Mouse (Mus musculus): ENCODE measurements around the gene Wdr93.
A peak's percentile ranks its signal among the peaks of the same experiment; 100 is the strongest.
"Not testable (repeated sequence)": the region's sequence is repeated elsewhere in the genome, so short reads cannot be mapped to it uniquely, and the experiment has no call there.

The Wdr93 gene

GRCm38 (mm10) chr7:79747659-79748058, 4.7 kb downstream of the Wdr93 start:
- no peak for DNase-seq (ENCODE audit: low read depth, low spot score)

- no peak for DNase-seq (ENCODE audit: low read depth, low spot score)
Observed at GRCm38 (mm10) chr7:79749511-79749910, 6.5 kb downstream of the Wdr93 start.

- no peak for DNase-seq (ENCODE audit: low read depth, low spot score)
Observed at GRCm38 (mm10) chr7:79756334-79756733, 13.4 kb downstream of the Wdr93 start.

- DNase-seq (ENCODE audit: low read depth, low spot score) = no peak
Observed at GRCm38 (mm10) chr7:79758176-79758575, 15.2 kb downstream of the Wdr93 start.

DNA sequence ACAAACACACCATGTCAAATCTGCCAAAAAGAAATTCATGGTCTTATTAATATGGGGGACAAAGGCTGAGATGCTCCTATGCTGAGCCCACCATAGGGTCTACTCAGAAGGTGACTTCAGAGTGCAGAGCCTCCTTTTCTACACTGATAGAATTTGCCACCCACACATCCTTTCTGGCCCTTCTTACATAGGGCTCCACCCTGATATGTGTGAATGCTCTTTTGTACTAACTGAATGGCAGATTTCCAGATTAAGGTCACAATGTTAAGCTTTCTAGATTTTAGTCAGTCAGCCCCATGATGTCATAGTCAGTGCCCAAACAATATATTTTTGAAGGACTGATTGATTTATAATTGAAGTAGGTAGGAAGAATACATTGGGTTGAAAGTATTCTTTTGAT, 16.8 kb downstream of the Wdr93 start:
- DNase-seq (ENCODE audit: low read depth, low spot score) = no peak

DNA sequence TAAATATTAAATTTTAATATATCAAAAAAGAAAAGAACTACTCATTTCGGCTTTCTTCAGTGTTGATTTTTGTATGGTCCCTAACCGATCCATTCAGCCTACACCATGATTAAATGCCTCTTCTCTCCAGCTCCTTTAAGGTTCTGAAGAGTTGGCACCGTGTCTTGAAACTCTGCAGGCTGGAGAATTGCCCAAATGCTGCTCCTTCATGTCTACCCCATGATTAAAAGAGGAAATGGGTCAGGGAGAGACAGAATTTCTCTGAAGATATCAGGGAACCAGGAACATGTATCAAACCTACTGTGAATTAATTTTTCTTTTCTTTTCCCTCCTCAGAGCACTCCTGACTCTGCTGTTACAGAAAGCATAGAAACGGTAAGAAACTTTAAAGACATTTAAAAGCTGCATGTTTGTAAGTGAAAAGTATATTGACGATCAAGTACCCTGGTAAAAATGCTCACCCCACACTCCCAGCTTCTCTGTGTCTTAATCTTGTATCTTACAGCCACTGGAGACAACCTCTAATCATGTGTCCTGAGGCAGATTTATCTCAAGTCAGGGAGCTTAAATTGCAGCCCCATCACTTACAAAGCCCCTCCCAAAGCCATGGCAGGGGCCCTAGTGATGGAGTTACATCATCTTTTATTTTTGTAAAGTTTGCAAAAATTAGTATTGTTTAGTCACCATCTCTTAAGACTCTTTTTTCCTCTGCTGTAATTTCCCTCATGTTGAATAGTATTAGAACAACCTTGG, 18.3 kb downstream of the Wdr93 start:
- DNase-seq (ENCODE audit: low read depth, low spot score) = no peak

DNA sequence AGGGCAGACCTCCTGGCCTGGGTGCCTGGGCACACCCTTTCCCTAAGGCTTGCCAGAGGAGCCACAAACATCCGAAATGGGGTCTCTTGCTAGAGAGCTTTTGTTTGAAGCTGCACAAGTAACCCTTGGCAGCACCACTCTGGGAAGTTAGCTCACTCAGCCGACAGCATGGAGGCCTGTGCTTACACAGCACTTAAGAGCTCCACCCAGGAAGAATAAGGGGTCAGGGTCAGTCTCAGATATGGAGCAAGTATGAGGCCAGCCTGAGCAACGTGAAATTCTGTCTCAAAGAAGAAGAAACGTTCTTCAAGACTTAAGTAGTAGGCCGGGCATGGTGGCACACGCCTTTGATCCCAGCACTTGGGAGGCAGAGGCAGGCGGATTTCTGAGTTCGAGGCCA, 19.1 kb downstream of the Wdr93 start:
- DNase-seq (ENCODE audit: low read depth, low spot score) = no peak

- no peak for DNase-seq (ENCODE audit: low read depth, low spot score)
Observed at GRCm38 (mm10) chr7:79765991-79766390, 23.0 kb downstream of the Wdr93 start.

GRCm38 (mm10) chr7:79769664-79770063, 26.7 kb downstream of the Wdr93 start:
- no peak for DNase-seq (ENCODE audit: low read depth, low spot score)

DNA sequence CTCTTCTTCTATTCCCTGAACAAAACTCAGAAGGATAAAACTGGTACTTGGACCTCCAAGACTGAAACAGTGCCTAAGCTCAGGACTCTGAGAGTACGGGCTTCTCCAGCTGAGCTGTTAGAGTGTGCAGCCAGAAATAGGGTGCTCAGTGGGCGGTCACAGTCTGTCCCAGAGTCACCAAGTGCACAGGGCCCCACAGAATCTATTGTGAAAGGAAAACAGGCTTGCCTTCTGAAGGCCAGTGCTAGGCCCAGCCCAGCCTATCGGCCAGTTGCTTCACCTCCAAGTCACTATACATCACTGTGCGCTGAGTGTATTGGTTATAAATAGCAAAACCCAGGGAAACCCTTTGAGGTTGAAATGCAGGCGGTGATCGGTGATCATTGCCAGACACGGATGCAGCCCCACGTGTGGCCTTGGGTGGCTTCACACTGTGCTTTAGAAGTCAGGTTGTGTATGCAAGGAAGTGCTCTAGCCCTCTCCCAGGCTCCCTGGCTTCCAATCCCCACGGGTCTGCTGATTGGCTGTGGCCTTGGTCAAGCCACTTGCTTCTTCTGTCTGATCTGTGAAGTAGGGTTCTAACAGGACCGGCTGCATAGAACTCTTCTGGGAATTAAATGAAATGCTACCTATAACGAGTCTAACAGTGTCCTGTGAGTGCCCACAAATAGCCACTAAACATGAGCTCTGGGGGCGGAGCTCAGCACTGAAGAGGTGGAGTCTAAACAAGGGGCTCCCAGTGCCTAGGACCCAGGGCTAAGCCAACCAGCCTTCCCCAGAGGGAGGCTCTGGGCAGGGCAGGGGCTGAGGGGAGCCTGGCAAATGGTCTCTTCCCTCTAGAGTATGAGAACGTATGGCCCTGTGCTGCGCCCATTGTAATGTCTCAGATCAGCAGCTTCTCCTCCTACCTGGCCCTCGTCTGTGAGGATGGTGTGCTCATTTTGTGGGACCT, 28.9 kb downstream of the Wdr93 start:
- DNase-seq (ENCODE audit: low read depth, low spot score) = no peak

DNA sequence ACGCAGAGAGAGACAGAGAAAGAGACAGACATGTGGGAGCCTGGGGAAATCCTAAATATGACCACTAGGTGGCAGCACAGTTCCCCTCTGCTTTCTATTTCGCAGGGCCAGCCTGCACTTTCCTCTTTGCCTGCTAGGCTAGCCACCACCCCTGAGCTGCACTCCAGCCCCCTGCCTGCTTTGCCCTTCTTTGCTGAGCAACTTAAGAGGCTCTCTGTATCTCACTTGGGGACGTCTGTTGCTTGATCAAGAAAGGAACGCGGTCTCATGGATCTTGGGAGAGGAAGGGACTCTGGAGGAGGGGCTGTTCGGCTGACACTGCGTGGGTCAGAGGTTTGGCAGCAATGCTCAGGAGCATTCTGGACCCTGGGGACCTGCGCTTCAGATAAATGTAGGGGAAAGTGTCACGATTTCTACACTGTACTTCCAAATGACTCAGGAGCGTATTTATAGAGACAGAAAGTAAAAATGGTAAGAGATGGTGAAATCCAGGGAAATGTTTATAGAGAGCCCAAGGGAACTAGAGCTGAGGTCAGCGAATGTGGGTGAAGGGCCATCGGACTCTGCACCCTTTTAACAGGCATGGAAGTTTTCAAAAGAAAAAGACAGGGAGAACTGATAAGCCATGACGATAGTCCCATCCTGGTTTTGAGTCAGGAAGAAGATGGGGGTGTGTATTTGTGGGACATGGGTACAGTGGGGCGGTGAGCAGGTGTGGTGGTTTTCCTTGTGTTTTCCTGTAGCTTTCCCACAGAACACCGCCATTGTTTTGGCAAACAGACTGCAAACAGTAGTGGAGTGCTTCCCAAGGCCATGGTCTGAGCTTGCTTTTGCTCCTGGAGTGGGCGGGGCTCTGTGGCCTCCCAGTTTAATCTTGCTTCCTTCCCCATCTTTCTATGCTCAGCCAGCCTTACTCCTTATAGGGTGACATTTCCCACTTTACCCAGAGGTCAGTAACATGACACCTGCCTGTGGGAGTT, 38.0 kb downstream of the Wdr93 start:
- DNase-seq (ENCODE audit: low read depth, low spot score) = peak; percentile 84

GRCm38 (mm10) chr7:79781826-79782515, 39.0 kb downstream of the Wdr93 start:
- no peak for DNase-seq (ENCODE audit: low read depth, low spot score)

GRCm38 (mm10) chr7:79782516-79782855, 39.5 kb downstream of the Wdr93 start:
- DNase-seq (ENCODE audit: low read depth, low spot score) = no peak

- peak; percentile 78 for DNase-seq (ENCODE audit: low read depth, low spot score)
Observed at GRCm38 (mm10) chr7:79786295-79786694, 43.3 kb downstream of the Wdr93 start.

GRCm38 (mm10) chr7:79789812-79790211, 46.8 kb downstream of the Wdr93 start:
- DNase-seq (ENCODE audit: low read depth, low spot score) = not testable (repeated sequence)

GRCm38 (mm10) chr7:79792635-79793421, 49.9 kb downstream of the Wdr93 start:
- DNase-seq (ENCODE audit: low read depth, low spot score) = peak; percentile 55

GRCm38 (mm10) chr7:79793688-79794087, 50.7 kb downstream of the Wdr93 start, which contains the start of gene Mesp1:
Gene Mesp1 (minus strand): TSS chr7:79793788.
- no peak for DNase-seq (ENCODE audit: low read depth, low spot score)

DNA sequence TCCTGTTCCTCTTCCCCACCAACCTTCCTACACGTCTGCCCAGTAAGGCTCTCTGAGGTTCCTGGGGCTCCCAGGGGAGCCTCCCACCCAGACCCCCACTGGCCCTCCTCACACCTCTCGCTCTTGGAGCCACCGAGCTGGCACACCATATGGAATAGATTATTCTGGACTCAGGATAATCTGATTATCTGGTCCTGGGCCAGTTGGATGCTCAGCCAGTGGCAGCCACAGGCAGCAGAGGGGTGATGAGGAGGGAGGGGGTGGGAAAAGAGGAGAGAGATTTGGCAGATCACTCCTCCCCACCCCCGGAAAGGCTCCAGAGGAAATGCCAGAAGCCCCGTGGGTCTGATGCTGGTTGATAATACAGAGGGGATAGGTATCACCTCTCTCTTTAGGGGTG, 55.6 kb downstream of the Wdr93 start:
- no peak for DNase-seq (ENCODE audit: low read depth, low spot score)

DNA sequence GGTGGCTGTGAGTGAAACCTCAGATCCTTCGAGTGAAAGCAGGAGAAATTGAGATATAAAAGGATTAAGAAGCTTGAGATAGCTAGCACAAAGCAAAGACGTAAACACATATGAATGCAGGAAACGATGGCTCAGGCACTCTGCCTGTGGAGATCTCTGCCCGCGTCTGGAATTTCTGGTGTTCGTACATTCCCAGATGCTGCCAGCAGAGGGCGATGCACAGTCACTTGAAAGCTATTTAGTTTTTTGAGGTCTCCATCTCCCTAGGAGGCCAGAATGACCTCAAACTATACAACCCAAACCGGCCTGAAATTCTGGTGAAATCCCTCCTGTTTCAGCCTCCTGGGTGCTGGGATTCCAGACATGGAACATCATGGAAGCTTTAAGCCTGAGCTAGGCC, 56.1 kb downstream of the Wdr93 start:
- peak; percentile 85 for DNase-seq (ENCODE audit: low read depth, low spot score)

- DNase-seq (ENCODE audit: low read depth, low spot score) = no peak
Observed at GRCm38 (mm10) chr7:79799506-79799905, 56.5 kb downstream of the Wdr93 start.

Measured in mesoderm, embryonic 11.5 days (tissue).